Mouse (Mus musculus) Patski (cell line): ENCODE results near the gene Arhgap10. TPM values are rescaled to one million over a fixed set of nuclear protein-coding genes. Genes with fewer than 3 reads are reported as not detected.

Experiments used
- ATAC-seq: fragments of 100-300 bp; one replicate; pipeline ENCODE4 v1.8.0; 2021
- CTCF ChIA-PET: fragments of 350-600 bp; sonication (Branson Sonifier 250); formaldehyde crosslinking; loops from one replicate; lab custom pipeline; 2022; ENCODE audit warnings: inconsistent platforms; lab: Charles Lee
- POLR2A ChIA-PET: fragments of 350-600 bp; sonication (Branson Sonifier 250); formaldehyde crosslinking; loops from one replicate; lab custom pipeline; 2022; ENCODE audit warnings: antibody characterized with exemption, inconsistent platforms; lab: Charles Lee
- DNase-seq: peaks from one replicate; pipeline ENCODE4 v3.0.0-alpha.2; 2011; ENCODE audit warnings: low read depth, low spot score
- H3K27me3 ChIP-seq: fragments of 371-371 bp; one replicate; pipeline ENCODE4 v1.5.1; 2021
- CTCF ChIP-seq: fragments of 100-300 bp; IDR thresholded peaks from one replicate; pipeline ENCODE4 v1.5.1; 2021
- in situ Hi-C: fragments of 300-500 bp; cut with MboI; formaldehyde crosslinking; loops from 3 replicates; pipeline ENCODE4 v1.11.1; 2018; ENCODE audit warnings: low pct_unique_long_range_greater_than_20kb, mixed read lengths
- polyA plus RNA-seq: library from polyadenylated mRNA; unstranded; gene quantifications from one replicate; pipeline ENCODE4 v1.2.3, GENCODE M21; 2021

Arhgap10 gene
- polyA plus RNA-seq, 1 experiment from 2014 or later, result 45.5 TPM

- in situ Hi-C loops, result no loop called here
- CTCF ChIA-PET, result interaction anchor here (1.2 kb wide), 1 partner anchor 93 kb away, joined by 3 read pairs; no protein-coding TSS in a partner anchor
- POLR2A ChIA-PET, result no interaction called here
- ATAC-seq (peak; percentile 73), DNase-seq (no peak)
- no peak for TF ChIP-seq CTCF
- no peaks in the 10 kb centered on the region for H3K27me3 ChIP-seq
Measured at GRCm38 (mm10) chr8:77350121-77350777, 167.5 kb downstream of the Arhgap10 start.

- no peaks in the 10 kb centered on the region for H3K27me3 ChIP-seq
- no peak for TF ChIP-seq CTCF
- ATAC-seq, result no peak
- CTCF ChIA-PET, result interaction anchor here (1.2 to 1.6 kb wide), 2 partner anchors 8 to 13 kb away, joined by 3 to 4 read pairs; no protein-coding TSS in a partner anchor
- no peak for DNase-seq
- in situ Hi-C loops, result loop anchor here (25.0 kb wide), 3 partner anchors 432 to 1282 kb away; no protein-coding TSS in a partner anchor
- POLR2A ChIA-PET, result no interaction called here
Measured at GRCm38 (mm10) chr8:77343916-77344315, 173.8 kb downstream of the Arhgap10 start.

GRCm38 (mm10) chr8:77343335-77343734 is 174.4 kb downstream of the Arhgap10 start:
- in situ Hi-C loops, result loop anchor here (25.0 kb wide), 3 partner anchors 431 to 1281 kb away; no protein-coding TSS in a partner anchor
- DNase-seq (no peak), ATAC-seq (no peak)
- ChIA-PET CTCF (interaction anchor here (1.0 to 1.3 kb wide), 2 partner anchors 8 to 221 kb away, joined by 3 to 4 read pairs; no protein-coding TSS in a partner anchor), POLR2A (no interaction called here)
- TF ChIP-seq CTCF, result peak; percentile 35
- H3K27me3 ChIP-seq, result no peaks in the 10 kb centered on the region

GRCm38 (mm10) chr8:77342144-77342543 is 175.6 kb downstream of the Arhgap10 start:
- ATAC-seq, result peak; percentile 90
- H3K27me3 ChIP-seq, result no peaks in the 10 kb centered on the region
- CTCF ChIA-PET, result interaction anchor here (0.9 to 1.0 kb wide), 2 partner anchors 15 to 220 kb away, joined by 3 read pairs; no protein-coding TSS in a partner anchor
- no peak for DNase-seq
- POLR2A ChIA-PET, result interaction anchor here (1.0 kb wide), 1 partner anchor 9 kb away, joined by 4 read pairs; no protein-coding TSS in a partner anchor
- in situ Hi-C loops, result loop anchor here (25.0 kb wide), 3 partner anchors 430 to 1280 kb away; no protein-coding TSS in a partner anchor
- peak; percentile 74 for TF ChIP-seq CTCF

GRCm38 (mm10) chr8:77341329-77341728 is 176.4 kb downstream of the Arhgap10 start:
- ChIA-PET POLR2A (no interaction called here), CTCF (no interaction called here)
- in situ Hi-C loops, result loop anchor here (25.0 kb wide), 3 partner anchors 429 to 1279 kb away; no protein-coding TSS in a partner anchor
- no peak for TF ChIP-seq CTCF
- ATAC-seq (no peak), DNase-seq (no peak)
- H3K27me3 ChIP-seq, result no peaks in the 10 kb centered on the region

GRCm38 (mm10) chr8:77340046-77340747 is 177.6 kb downstream of the Arhgap10 start:
- ATAC-seq, result no peak
- CTCF ChIA-PET, result no interaction called here
- no peaks in the 10 kb centered on the region for H3K27me3 ChIP-seq
- no peak for DNase-seq
- no peak for TF ChIP-seq CTCF
- in situ Hi-C loops, result loop anchor here (25.0 kb wide), 3 partner anchors 428 to 1278 kb away; no protein-coding TSS in a partner anchor
- POLR2A ChIA-PET, result no interaction called here

GRCm38 (mm10) chr8:77337272-77337671 is 180.5 kb downstream of the Arhgap10 start:
- POLR2A ChIA-PET, result no interaction called here

GRCm38 (mm10) chr8:77331180-77331579 is 186.6 kb downstream of the Arhgap10 start:
- DNase-seq (no peak), ATAC-seq (no peak)
- H3K27me3 ChIP-seq, result no peaks in the 10 kb centered on the region
- ChIA-PET CTCF (interaction anchor here (1.4 kb wide), 1 partner anchor 13 kb away, joined by 3 read pairs; no protein-coding TSS in a partner anchor), POLR2A (no interaction called here)
- in situ Hi-C loops, result loop anchor here (25.0 kb wide), 3 partner anchors 419 to 1269 kb away; no protein-coding TSS in a partner anchor
- no peak for TF ChIP-seq CTCF

More at GRCm38 (mm10) chr8:77337272-77337671, 180.5 kb downstream of the Arhgap10 start:
- H3K27me3 ChIP-seq, result no peaks in the 10 kb centered on the region
- CTCF ChIA-PET, result no interaction called here
- no peak for TF ChIP-seq CTCF
- DNase-seq (no peak), ATAC-seq (no peak)
- in situ Hi-C loops, result loop anchor here (25.0 kb wide), 3 partner anchors 425 to 1275 kb away; no protein-coding TSS in a partner anchor

- DNase-seq (no peak), ATAC-seq (no peak)
- TF ChIP-seq CTCF, result no peak
- CTCF ChIA-PET, result interaction anchor here (1.1 to 1.4 kb wide), 2 partner anchors 12 to 14 kb away, joined by 3 read pairs; no protein-coding TSS in a partner anchor
- H3K27me3 ChIP-seq, result no peaks in the 10 kb centered on the region
- POLR2A ChIA-PET, result no interaction called here
- in situ Hi-C loops, result loop anchor here (25.0 kb wide), 3 partner anchors 418 to 1268 kb away; no protein-coding TSS in a partner anchor
Measured at GRCm38 (mm10) chr8:77330304-77330703, 187.4 kb downstream of the Arhgap10 start.

- ATAC-seq, result no peak
- POLR2A ChIA-PET, result interaction anchor here (0.6 kb wide), 1 partner anchor 482 kb away, joined by 4 read pairs; no protein-coding TSS in a partner anchor
- in situ Hi-C loops, result loop anchor here (25.0 kb wide), 3 partner anchors 417 to 1267 kb away; no protein-coding TSS in a partner anchor
Measured at GRCm38 (mm10) chr8:77329783-77330182, 188.0 kb downstream of the Arhgap10 start.

More at GRCm38 (mm10) chr8:77329783-77330182, 188.0 kb downstream of the Arhgap10 start:
- no peaks in the 10 kb centered on the region for H3K27me3 ChIP-seq
- TF ChIP-seq CTCF, result no peak
- no peak for DNase-seq
- CTCF ChIA-PET, result interaction anchor here (1.1 kb wide), 1 partner anchor 12 kb away, joined by 3 read pairs; no protein-coding TSS in a partner anchor
